Mouse (Mus musculus): ENCODE measurements at regions not wholly inside any gene's neighbourhood (a gene's known extent, or its start where the extent isn't known, plus 50 kb on each side); places are given as distances from the start of the nearest gene placed in this dataset.

DNA sequence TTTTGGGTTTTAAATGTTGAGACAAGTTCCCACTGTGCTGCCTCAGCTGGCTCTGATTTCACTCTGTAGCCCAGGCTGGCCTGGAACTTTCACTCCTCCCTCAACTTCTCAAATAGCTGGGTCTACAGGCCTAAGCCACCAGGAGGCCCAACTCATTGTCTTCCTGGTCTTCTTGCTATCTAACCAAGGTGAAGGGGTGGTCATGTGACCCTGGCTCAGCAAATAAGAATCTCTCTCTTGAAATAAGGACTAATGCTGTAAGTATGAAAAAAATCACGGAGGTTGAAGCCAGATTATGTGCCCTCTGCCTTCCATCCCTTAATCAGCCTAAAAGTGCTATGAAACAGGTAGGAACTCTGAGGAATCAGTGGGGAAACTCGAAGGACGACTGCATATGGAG lies 208.7 kb upstream of the Rreb1 start:
- DNase-seq (ENCODE audit: low spot score): no peak

DNA sequence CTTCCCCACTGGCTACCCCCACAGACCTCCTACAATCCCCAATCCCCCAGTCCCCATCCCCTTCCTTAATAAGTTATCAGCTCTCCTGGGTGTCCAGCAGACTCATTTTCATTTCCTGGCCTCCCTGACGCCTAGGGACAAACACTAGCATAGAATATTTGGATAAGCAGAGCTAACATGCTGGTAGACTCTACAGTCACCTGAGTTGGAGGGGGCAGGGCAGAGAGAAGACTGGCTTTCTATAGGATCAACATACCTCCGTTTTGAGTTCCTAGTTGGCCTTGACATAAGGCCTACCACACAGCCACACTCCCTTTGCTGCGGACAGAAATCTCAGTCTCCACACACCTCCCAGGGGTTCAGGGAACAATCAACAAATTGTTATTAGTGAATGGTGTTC lies 205.2 kb upstream of the Rreb1 start:
- no peak for DNase-seq (ENCODE audit: low spot score)

DNA sequence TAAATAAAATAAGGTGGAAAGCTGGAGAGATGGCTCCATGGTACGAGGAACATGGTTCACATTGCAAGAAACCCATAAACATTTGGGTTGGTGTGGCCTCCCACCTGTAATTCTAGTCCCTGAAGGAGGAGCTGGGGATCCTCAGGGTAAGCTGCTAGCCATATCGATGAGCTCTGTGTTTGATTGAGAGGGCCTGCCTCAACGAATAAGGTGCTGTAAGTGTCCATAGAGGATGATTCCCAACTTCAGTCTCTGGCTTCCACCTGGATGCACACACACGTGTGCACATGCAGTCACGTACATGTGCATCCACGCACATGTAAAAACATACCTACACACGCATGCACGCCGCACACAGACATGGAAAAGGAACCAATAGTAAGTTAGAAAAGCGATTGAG lies 199.0 kb upstream of the Rreb1 start:
- DNase-seq (ENCODE audit: low spot score): no peak

DNA sequence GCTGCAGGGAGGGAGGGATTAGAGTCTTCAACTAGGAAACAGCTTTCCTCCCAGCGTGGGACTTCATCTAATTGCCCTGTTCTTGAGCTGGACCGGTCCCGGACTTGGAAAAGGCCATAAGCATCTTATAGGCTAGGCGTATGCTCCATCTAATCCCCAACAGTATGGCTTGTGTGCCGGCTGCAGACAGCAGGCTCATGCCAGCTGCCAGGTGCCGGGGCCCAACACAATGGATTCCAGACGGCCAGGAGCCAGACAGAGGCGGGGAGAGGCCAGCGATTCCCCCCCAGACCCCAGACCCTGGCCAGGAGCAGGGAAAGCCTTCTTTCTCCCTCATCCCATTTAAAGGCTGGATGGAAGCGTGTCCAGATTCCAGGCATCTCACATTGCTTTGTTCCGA lies 198.4 kb upstream of the Rreb1 start:
- no peak for DNase-seq (ENCODE audit: low spot score)

DNA sequence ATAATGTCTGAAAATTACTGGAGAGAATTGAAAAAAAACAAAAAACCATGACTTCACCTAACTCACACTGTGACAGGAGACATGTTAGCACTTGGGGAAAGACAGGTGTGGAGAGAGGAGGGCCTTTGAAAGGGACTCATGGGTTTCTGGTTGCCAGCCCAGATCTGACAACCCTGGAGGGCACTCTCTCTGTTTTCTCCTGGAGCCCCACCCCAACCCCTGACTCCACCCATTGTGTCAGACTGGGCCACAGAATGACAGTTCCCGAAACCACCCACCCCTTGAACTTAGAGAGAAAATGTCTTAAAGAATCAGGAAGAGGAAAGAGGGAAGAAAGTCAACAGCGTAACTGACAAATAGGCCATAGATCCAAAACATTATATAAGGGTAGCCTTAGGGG lies 197.4 kb upstream of the Rreb1 start:
- DNase-seq (ENCODE audit: low spot score): no peak

DNA sequence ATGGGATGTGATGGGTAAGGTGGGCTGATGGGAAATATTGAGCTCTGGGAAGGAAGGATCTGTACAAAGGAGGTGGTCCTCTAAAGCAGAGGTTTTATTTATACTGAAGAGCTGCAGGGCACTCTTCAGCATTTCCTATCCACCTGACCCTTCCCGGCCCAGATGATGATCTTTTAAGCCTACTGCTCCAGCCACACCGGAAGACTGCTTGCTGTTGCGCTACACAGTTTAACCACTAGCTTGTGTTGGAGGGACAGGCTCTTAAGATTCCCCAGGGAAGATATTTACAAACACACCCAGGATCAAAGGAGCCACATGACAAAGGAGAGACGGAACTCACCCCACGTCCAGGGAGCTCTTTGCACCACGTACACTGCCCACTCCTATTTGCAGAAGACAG lies 196.8 kb upstream of the Rreb1 start:
- no peak for DNase-seq (ENCODE audit: low spot score)

DNA sequence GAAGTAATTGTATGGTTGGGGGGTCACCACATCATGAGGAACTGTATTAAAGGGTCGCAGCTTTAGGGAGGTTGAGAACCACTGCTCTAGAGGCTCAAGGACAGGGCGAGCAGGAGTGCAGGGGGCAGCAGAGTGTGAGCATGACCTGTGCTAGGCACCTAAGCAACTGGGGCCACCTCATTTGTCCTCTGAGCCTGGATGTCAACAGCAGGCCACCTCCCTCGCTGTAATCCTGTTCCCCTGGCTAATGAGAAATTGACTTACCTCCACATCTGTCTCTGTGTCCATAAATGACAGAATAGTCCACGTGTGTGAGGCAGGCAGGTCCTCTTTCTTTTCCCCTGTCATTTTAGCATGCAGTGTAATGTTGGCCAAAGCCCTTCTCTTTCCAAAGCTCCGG lies 192.7 kb upstream of the Rreb1 start:
- no peak for DNase-seq (ENCODE audit: low spot score)

DNA sequence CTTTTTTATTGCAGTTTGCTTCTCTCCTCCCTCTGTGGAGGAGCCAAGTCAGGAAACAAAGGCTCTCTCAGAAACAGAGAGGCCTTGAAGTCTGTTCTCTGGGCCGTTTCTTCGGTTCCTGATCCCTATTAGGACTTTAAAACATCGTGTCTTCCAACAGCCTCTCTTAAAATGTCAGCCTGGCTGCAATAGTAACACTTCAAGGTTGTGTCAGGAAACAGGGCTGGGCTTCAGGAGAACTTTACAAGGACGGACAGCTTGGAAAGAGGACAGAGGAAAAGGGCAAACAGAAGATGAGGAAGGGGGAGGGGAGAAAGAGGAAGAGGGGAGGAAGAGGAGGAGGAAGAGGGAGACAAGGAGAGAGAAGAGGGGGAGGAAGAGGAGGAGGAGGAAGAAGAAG lies 191.7 kb upstream of the Rreb1 start:
- no peak for DNase-seq (ENCODE audit: low spot score)

DNA sequence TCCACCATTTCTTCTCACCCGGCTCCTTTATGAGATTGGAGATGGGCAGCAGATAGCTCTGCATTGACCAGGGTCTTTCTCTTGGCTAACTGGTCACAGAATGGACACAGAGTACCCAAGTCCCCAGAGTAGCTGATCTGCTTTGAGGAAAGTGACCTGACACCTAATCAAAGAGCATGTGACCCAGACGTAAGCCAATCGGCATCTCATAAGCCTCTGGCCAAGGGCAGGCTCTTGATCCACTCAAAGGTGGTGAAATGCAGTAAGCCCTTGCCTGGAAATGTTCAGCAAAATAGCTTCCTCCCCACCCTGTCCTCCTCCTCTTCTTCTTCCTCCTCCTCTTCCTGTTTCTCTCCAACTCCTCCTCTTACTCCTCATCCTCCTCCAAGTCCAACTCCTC lies 190.3 kb upstream of the Rreb1 start:
- DNase-seq (ENCODE audit: low spot score): no peak

DNA sequence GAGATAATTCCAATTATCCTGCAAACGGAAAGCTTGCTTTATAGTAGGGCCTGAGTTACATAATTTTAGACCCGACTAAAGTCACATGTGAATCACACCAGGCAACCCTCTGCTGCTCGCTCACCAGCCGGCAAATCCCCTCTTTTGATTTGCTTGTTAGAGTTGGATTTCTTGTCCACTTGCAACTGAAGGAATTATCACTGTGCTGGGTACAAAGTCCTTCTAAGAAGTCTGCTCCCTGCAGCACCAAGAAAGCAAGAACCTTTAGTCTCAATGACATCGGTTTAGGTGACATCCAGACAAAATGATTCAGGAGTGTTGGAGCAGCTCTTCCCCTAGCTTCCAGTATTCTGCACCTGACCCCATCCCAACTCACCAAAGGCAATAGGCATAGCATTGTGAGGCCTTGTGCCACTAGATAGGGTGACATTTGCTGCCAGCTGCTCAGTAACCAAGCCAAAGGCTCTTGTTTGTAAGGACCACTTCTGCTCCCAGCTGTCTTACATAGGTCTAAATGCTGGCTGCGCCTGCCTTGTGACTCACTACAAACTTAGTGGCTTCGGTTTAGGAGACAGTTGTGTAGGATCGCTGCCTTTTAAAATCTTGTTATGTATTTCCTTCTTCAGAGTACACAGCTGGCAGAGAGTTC lies 189.5 kb upstream of the Rreb1 start:
- DNase-seq (ENCODE audit: low spot score): no peak

DNA sequence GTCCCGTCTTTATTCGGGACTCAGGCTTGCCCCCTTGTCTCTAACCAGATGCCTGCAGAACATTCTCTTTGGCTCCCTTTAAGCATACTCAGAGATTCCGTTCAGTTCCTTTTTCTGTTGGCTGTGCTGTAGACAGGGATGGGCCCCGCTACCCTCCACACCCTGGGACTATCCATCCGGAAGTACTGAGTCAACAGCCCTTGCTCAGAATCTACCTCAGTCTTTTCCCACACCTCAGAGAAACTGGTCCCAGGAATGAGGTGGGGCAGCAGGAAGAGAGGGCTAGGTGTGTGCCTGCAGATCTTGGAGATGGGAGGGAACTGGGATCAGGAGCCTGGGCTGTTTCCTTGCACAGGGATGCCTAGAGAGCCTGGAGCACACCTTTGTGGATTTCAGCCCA lies 186.1 kb upstream of the Rreb1 start:
- DNase-seq (ENCODE audit: low spot score): no peak

DNA sequence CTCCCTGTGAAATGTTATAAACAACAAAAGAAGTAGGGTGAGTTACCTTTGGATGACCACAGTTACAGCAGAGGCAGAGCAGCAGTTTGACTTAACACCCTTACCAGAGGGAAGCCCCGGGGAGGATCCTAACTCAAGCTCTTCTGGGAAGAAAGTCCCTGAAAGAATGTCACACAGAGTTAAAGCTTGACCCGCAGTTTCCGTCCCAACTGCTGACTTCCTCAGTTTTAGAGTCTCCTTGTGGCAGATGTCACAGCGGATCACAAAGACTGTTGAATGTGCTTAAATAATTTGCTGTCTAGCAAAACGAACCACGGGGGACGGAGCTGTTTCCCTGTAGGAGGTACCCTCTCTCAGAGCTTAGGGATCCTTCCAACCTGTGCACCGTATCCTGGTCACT lies 183.0 kb upstream of the Rreb1 start:
- DNase-seq (ENCODE audit: low spot score): no peak

DNA sequence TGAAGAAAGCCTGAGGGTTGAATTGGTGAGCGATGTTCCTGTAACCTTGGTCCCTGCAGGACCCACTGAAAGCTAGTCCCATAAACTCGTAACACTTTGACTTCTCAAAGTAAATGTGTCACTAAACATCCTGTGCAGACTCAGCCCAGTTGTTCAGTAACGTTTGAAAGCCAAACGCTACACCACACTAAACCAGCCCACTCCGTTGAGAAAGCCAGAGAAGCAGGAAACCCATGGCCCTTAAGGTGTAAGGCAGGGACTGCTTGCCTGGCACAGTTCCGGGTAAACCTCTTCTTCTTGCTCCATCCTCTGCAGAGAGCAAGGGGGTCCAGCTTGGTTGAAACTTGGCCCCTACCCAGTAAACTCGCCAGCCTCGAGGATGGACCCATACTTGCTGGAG lies 180.6 kb upstream of the Rreb1 start:
- no peak for DNase-seq (ENCODE audit: low spot score)

DNA sequence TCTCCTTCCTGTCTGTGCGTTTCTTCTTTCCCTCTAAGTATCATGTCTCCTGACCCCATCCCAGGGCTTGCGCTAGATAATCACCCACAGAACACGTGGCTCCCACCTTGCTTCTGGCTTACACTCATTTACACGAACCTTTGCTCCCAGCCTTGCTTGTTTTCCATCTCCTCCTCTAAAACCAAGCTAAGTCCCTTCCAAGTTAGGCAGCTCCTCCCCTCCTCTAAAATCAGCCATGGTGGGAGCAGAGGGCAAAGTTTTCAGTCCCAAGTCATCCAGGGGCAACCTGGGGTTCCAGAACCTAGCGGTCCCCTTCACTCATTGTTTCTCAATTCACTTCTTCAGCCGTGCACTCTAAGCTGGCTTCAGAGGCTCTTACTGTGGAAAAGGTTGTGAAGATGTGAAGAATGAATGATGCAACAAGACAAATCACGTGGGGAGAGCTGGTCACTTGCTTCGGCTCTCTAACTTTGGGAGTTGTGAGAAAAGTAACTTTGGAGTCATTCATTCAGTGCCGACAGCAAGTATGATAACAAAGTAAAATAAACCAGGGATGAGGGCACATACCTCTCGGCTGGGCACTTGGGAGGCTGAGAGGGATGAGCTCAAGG lies 179.9 kb upstream of the Rreb1 start:
- DNase-seq (ENCODE audit: low spot score): no peak

DNA sequence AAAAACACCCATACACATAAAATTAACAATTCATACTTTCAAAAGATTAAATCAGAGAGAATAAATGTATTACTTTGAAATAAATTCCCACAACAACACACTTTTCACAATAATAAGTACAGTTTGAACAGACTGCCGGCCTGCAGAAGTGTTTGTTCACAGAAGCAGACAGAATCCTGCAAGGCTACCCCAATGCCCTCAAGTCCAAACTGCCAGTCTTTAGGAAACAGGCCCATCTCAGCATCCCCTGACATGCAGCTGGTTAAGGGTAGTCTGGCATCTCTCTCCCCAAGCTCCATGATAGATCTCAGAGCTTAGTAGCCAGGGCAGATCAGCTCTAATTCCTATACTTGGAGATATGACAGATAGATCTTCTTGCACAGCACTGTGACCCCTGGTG lies 178.5 kb upstream of the Rreb1 start:
- DNase-seq (ENCODE audit: low spot score): no peak

DNA sequence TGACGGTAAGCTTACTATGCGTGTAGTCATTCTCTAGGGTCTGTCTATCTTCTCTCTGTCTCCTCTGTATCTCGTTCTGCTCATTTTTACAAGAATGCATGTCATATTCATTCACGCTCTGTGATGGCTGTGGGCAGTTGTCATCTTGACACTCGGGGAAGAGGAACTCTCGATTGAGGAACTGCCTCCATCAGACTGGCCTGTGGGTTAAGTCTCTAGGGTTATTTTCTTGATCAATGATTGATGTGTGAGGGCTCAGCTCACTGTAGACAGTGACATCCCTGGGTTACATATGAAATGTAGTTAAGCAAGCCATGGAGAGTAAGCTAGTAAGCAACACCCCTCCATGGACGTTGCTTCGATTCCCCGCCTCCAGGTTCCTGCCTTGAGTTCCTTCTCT lies 178.0 kb upstream of the Rreb1 start:
- no peak for DNase-seq (ENCODE audit: low spot score)

DNA sequence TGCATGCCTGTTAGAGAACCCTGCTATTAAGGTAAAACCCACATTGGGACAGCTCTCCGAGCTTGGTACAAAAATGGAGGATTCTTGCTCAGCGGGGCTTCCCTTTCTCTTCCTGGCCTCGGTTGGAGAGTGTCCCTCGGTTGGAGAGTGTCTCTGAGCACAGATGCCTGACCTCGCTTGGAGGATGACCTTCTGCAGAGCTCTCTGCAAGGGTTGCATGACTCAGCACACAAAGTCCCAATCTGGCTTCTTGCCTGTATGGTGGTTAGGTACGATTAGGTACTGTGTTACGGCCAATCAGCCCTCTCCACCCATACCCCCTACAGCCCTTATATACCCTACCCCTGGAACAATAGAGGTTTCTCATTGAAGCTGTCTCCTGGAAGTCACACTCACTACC lies 177.1 kb upstream of the Rreb1 start:
- DNase-seq (ENCODE audit: low spot score): no peak

DNA sequence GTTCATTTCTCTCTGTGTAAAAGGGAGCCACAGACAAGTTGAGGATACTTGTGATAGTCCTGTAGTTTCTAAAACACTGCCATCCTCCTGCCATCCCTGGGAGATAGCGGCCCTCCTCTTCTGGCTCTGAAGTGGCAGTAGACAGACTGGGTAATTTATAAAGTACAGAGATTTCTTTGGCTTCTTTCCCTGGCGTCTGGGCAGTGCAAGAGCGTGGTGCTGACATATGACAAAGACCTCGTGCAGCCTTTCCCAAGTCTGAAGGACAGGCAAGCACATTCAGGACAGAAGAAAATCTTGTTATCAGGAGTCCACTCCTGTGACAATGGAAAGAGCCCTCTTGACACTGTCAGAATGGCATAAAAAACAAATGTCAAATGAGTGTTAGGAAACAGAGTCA lies 175.9 kb upstream of the Rreb1 start:
- DNase-seq (ENCODE audit: low spot score): no peak

DNA sequence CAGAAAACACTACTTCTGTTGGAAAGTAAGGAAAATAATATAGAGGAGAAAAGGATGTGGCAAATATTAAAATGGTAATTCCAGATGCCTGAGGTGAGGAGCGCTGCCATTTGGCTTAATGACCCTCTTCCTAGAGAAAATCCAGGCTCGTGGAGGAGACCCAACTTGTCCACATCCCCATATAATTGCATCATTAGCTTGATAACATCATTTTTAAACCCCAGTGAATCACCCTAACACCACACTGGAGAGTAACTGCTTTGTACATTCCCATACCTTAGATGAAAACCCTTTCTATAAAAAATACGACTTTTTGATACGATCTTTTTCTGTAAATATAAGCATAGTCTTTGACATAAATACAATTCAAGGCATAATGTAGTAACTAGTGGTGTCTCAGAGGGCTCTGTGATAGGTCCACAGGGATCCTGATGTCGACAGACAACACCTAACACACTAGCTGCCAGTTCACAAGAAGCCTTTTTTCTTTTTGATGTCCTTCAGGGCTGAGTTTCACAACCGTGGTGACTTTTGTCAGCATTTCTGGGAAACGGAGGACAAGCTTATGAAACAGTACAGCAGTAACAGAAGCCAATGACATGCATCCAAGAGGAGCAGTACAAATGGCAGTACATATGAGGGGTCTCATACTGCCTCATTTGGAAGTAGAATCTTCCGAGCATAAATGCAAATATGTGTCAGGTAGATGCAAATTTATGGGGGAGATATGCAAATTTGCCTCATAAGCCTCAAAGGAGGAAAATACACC lies 174.8 kb upstream of the Rreb1 start:
- DNase-seq (ENCODE audit: low spot score): no peak

DNA sequence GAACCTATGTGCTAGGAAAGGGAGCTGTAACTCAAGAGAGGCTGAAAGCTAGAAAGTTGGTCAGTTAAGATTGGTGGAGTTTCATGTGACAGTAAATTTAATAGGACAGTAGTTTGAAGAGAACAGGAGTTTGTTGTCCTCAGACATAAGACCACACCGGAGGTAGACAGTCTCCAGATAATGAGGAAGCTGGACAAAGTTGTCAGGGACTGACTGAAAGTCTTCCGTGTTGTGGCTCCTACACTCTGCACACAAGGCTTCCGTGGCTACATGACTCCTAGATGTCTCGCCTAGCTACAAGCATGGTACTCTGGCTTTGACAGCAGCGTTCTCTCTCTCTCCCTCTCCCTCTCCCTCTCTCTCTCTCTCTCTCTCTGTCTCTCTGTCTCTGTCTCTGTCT lies 171.9 kb upstream of the Rreb1 start:
- DNase-seq (ENCODE audit: low spot score): no peak

DNA sequence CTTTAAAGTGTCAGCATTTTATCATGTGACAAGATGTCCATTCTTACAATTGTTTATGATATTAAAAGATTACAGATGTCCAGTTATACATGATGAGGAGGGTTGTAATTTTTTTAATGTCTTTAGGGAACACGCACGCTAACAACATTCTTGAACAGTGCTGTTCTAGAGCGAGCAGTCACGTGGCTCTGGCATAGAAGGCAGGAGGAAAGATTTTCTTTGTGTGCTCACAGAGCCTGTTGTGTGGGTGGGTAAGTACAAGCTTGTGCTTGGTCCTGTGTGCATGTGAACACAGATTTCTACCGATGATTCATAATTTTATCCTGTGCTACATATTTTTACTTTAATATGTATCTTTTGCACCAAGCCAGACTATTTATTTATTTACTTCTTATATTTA lies 169.1 kb upstream of the Rreb1 start:
- DNase-seq (ENCODE audit: low spot score): no peak

DNA sequence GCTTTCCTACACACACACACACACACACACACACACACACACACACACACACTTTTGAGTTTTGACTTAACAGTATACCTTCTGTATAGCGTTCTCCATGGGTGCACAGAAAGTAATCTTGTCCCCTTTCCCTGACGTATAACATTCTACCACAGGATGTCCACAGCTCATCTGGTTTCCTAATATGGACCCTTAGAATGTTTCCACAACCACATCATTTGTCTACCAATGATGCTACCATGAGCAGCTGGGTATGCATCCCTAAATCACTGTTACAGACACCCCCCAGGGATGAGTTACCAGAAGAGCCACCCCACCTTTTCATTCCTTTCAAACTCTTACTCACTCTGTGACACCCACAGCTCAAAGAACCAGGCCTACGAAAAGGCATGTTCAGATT lies 166.8 kb upstream of the Rreb1 start:
- DNase-seq (ENCODE audit: low spot score): no peak

DNA sequence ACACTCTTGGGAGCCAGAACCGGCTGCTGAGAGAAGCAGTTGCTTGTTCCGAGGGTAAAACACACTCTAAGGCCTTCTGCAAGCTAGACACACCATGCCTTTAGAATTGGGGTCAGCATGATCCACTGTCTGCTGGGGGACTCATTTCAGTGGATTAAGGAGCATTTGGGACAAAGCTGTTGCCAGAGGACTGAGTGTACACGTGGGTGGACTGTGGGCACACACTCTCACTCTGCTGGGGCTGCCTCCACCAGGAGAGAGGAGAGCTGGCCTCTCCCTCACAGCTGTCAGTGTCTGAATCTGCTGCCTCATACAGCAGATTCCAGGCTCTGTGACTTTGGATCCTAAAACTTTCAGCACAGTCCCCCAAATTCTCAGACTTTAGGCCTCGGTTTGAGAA lies 161.2 kb upstream of the Rreb1 start:
- no peak for DNase-seq (ENCODE audit: low spot score)

Data from testis, postnatal 10 days (tissue).